Mouse (Mus musculus) thymus, adult 2 months (tissue): ENCODE results near the gene Rab11b.

Source experiments
- CTCF ChIP-seq: fragments of 200-500 bp; IDR thresholded peaks from 2 replicates; pipeline ENCODE4 v1.5.1; 2012; ENCODE audit warnings: mild to moderate bottlenecking, control low read depth, low read length, moderate library complexity, borderline replicate concordance; ENCODE audit not compliant: control insufficient read depth, poor library complexity, insufficient read depth; ENCODE audit errors: extremely low read depth
- POLR2A ChIP-seq: fragments of 200-500 bp; IDR thresholded peaks from 2 replicates; pipeline ENCODE4 v1.6.1; 2012; ENCODE audit warnings: mild to moderate bottlenecking, low read length, control low read depth, moderate library complexity; ENCODE audit not compliant: control insufficient read depth, poor library complexity, insufficient read depth; ENCODE audit errors: extremely low read depth

GRCm38 (mm10) chr17:33714779-33715178 is 45.6 kb downstream of the Rab11b start:
- TF ChIP-seq CTCF = no peak
- TF ChIP-seq POLR2A = no peak
